Mouse (Mus musculus) mesoderm, embryonic 11.5 days (tissue): ENCODE results near the gene Capn1.
A peak's percentile ranks its signal among the peaks of the same experiment; 100 is the strongest.

Experiments
- DNase-seq: peaks from one replicate; pipeline ENCODE4 v3.0.0-alpha.2; 2012; ENCODE audit warnings: low read depth, low spot score

Gene Capn1

DNA sequence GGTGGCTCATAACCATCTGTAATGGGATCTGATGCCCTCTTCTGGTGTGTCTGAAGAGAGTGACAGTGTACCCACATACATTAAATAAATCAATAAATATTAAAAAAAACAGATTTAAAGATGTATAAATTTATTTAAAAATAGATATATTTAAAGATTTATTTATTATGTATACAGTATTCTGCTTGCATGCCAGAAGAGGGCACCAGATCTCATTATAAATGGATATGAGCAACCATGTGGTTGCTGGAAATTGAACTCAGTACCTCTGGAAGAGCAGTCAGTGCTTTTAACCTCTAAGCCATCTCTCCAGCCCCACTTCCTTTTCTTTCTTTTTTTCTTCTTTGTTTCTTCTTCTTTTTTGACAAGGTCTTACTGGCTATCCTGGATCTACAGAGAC is 24.3 kb upstream of the Capn1 start:
- DNase-seq = no peak

DNA sequence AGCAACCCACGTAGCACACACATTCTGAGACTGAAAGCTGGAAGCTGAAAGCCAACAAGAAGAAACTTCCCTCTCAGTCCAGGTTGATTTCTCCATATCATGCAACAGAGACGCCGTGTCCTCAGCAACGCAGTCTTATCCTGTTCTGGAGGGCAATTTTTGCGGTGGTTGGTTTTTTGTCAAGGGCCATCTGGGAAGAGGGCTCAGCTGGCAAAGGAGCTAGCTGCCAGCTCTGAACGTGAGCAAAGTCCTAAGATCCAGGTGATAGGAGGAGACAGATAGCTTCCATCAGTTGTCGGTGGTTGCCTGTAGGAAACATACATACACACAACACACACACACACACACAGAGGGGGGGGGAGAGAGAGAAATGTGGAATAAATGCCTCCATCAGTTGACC is 22.6 kb upstream of the Capn1 start:
- DNase-seq = no peak

- DNase-seq = no peak
Observed at GRCm38 (mm10) chr19:6037695-6038094, 22.0 kb upstream of the Capn1 start.

GRCm38 (mm10) chr19:6035966-6036585 is 20.4 kb upstream of the Capn1 start:
- DNase-seq = no peak

- DNase-seq = no peak
Observed at GRCm38 (mm10) chr19:6030520-6031280, 15.0 kb upstream of the Capn1 start.

- DNase-seq = no peak
Observed at GRCm38 (mm10) chr19:6029426-6029825, 13.7 kb upstream of the Capn1 start.

DNA sequence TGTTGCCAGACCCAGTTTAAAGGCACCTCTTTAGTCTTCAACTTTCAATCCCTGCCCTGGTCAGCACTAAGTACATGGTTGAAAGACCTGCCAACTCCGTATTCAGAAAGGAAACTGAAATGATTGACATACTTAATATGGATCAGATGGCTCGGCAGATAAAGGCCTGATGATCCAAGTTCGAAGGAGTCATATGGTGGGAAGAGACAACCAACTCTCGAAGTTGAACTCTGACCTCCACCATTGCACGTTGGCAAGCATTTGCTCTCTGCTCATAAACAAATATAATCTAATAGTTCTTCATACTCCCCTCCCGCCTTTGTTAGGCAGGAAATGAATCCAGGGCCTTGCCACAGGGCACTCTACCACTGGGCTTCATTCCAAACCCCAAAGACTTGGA is 13.3 kb upstream of the Capn1 start:
- no peak for DNase-seq

DNA sequence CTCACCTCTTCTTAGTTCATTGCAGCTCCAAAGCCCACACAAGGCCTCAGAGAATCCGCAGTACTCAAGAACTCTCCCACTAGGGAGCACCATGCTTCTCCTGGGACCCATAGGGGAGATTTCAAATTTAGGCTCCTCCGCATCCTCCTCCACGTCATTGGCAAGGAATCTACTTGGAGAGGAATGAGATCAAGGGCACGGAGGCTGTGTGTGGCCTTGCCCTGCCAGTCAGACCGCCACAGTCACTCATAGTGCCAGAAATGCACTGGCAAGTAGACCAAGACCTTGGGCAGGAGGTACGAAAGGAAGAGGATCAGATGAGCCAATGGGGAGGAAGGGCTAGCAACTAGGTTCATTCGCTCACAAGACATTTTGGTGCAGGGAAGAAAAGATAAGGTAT is 8.2 kb upstream of the Capn1 start:
- no peak for DNase-seq

DNA sequence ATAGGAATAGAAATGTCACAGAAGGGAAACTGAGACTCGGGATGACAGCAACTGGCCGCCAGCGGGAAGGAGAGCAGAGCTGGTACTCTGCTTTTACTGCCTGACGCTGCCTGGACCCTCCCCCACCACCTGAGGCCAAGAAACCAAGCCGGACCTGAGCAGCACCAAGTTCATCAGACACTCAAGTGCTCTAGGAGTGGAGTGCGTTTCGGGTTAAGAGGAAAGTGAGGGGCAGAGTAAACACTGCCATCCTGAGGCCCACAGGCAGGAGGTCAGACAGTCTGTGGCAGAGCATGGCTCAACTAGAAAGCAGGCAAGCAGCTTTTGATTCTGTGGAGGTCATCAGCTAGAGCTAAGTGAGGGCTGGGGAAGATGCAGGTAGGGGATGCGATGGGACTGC is 7.4 kb upstream of the Capn1 start:
- DNase-seq = no peak

DNA sequence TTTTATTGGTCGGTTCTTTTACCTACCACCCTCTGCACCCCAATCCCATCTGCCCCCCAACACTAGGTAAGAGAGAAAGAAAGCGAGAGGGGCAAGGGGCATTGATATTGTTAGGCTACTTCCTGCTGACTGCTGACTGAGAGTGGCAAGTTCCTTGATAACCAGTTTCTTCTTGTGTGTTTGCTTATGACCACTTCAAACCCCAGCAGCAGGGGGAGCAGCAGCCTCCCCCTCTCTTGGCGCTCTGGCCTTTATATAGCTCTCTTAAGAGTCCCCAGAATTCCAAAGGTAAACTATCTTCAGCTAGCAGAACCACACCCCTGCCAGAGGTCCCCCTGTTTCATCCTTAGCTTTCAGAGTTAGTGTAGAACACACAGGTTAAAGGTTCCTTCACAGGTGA is 4.6 kb upstream of the Capn1 start:
- no peak for DNase-seq

DNA sequence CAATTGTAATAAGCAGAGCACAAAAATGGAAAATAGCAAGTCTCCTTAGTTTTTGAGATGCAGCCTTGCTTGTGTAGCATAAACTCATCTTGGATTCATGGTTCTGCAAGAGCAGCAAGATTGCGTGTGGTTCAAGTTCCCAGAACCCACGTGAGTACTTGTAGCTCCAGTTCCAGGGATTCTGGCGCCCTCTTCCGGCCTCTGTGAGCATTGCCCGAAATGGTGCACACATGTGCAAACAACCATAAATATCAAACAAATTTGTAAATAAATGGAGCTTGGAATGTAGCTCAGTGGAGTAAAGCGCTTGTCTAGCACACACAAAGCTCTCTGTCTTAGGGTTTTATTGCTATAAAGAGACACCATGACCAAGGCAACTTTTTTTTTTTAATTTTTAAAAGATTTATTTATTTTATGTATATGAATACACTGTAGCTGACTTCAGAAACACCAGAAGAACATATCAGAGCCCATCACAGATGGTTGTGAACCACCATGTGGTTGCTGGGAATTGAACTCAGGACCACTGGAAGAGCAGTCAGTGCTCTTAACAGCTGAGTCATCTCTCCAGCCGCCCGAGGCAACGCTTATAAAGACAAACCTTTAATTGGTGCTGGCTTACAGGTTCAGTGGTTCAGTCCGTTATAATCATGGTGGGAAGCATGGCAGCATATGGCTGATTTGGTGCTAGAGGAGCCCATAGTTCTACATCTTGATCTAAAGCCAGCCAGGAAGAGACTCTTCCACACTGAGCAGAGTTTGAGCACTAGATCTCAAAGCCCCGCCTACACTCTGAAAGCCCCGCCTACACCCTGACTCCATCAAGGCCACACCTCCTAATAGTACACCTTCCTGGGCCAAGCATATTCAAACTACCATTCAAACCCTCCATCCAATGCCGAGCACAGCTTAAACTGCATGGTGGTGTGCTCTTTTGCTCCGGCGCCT is 2.7 kb upstream of the Capn1 start:
- DNase-seq = peak; percentile 90

GRCm38 (mm10) chr19:6016532-6016931 is 835 bp upstream of the Capn1 start:
- no peak for DNase-seq

- peak; percentile 41 for DNase-seq
Observed at GRCm38 (mm10) chr19:6014991-6015510, 646 bp downstream of the Capn1 start.

GRCm38 (mm10) chr19:6013691-6014090 is 2.0 kb downstream of the Capn1 start:
- DNase-seq = no peak

DNA sequence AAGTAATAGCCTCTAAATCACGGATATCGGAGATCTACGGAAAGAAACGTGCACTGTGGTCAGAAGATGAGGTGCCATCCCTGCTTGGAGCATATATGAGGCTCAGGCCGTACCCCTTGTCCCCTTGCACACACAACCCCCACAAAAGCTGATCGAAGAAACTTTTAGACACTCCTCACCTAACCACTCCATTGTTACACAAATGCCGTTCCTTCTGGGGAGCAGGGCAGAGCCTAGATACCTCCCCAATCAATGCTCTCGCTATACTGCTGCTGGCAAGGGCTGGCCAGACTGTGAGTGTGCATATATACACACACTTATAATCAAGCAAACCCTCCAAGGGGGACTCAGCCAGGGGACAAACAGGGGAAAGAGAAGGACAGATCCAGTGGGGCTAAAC is 6.6 kb downstream of the Capn1 start:
- no peak for DNase-seq

- DNase-seq = no peak
Observed at GRCm38 (mm10) chr19:6007013-6007412, 8.7 kb downstream of the Capn1 start.

- DNase-seq = no peak
Observed at GRCm38 (mm10) chr19:6005541-6005940, 10.2 kb downstream of the Capn1 start.

DNA sequence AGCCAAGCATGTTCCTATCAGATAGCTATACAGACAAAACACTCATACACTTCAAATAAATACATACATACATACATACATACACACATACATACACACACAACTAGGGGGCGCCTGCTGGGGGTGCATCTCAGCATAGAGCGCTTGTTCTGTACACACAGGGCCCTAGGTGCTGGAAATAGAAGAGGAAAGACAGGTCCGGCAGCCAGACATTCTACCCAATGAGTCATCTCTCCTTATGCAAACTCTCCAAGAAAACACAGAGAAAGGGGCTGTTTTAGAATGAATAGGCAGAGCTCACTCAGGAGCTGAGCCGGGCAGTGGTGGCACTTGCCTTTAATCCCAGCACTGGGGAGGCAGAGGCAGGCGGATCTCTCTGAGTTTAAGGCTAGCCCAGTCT is 15.7 kb downstream of the Capn1 start:
- DNase-seq = no peak

DNA sequence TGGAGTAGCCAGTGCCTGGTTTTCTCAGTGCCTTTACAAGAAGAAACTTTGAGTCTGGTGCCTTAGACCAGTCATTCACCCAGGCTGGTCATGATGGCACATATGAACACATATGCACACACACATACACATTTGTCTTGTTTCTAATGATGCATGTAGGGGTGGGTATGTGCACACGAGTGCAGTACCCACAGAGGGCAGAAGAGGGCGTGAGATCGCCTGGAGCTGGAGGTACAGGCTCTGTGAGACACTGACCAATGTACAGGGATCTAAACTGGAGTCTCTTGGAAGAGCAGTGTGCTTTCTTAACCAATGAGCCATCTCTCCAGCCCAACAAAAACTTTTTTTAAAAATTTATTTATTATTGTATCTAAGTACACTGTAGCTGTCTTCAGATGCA is 17.5 kb downstream of the Capn1 start:
- DNase-seq = no peak

DNA sequence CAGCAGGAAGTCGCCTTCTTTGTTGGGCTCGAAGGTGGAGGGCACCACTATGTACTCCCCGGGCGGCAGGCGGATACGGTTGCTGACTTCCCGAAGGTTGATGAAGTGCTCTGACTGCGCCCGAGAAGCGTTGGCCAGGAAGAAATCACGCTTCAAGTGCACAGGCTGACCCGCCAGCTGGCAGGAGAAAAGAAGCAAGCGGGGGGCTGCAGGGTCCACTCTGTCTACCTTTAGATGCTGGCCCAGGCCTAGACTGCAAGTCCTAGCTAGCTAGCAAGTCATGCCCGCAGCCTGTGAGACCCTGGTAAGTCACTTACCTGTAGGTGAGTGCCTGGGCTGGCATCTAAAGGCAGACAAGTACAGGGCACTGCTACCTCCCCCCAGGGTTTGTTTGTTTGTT is 21.0 kb downstream of the Capn1 start:
- DNase-seq = no peak

DNA sequence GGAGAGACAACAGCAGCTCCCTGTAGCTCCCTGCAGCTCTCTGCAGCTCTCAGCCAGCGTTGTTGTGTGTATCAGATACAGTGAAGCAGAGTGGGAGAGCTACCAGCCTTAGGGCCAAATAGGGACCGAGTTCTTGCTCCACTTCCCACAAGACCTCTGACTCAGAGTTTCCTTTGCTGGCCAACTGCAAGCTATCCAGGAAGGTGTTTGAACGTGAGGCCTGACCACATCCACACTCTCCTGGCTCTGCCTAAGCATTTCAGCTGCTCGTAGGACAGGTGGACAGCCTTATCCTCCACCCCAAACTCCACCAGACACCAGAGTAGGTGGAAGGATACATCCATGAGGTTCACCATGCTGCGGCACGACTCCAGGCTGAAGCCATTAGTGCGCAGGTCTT is 23.7 kb downstream of the Capn1 start:
- DNase-seq = no peak

DNA sequence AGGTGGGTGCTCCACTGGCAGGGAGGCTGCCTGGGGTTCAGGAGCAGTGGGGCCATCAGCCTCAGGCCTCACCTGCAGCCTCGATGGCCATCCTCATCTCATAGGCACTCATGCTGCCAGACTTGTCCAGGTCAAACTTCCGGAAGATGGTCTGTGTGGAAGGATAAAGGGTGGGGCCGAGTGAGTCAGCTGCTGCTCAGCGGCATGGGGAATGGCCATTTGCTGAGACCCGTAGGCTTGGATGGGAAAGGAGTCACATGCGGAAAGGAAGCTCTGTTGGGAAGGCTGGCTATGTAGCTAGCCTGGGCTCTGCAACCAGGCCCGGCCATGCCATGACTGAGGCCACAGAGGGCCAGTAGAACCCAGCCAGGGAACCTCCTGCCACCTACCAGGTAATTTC is 24.2 kb downstream of the Capn1 start:
- DNase-seq = no peak
